Mouse (Mus musculus) olfactory bulb, adult 2 months (tissue): ENCODE data around the gene Alox12.

ENCODE experiments used
- CTCF ChIP-seq: fragments of 200-500 bp; IDR thresholded peaks from 2 replicates; pipeline ENCODE4 v1.5.1; 2012; ENCODE audit warnings: low read depth, mild to moderate bottlenecking, low read length, moderate library complexity; ENCODE audit not compliant: insufficient read depth
- POLR2A ChIP-seq: fragments of 200-500 bp; IDR thresholded peaks from 2 replicates; pipeline ENCODE4 v1.6.1; 2012; ENCODE audit warnings: mild to moderate bottlenecking, low read depth, low read length, moderate library complexity; ENCODE audit not compliant: insufficient read depth

DNA sequence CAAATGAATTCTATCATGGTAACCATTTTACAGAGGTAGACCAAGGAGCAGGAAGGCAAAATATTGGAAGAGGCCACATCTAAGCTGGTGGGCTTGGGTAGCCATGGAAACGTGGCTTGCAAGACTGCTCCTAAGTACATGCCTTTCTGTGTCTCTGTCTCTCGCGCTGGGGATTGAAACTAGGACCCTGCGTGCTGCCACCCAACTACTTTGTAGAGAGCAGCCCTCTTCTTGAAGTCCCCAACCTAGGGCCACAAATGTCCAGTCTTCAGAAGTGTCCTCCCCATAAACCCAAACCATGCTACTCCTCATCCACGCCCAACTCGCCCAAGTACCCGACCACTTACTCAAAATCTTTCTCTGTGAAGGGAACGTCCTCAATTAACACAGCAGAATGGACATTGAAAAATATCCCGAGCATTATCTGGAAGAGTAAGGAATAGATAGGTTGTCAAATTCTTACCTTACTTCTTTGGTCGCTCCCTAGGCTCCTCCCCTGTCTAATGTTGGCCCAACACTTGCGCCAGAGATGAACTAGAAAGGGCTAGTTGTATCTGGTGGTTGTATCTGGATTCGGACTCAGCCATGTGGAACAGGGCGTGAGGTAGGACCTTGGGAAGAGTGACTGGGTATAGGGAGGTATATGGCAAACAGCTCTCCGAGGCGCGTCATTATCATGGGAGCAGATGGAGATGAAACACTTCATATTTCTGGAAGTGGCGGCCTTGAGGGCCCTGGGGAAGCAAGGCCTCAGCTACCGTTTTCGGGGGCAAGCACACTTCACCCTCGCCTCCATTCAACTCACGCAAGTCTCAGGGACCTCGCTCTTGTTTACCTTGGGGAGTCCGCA, 16.3 kb downstream of the Alox12 start:
- no peak for TF ChIP-seq POLR2A
- TF ChIP-seq CTCF, result no peak
